7 mouse cellular contexts compared by ENCODE assay signal in genomic region chr11:120659509-120660300, GRCm38 (mm10). TPM values are rescaled to one million over a fixed set of nuclear protein-coding genes. Genes with fewer than 3 reads are reported as not detected.
DNase-seq lines count a peak whose midpoint lies in the region; ATAC-seq and TF ChIP-seq lines count a peak whose summit lies in the region.

No protein-coding gene starts in this region.

- H3K4me1 ChIP-seq in spleen, adult 2 months (ENCODE audit: control insufficient read depth, insufficient read depth, insufficient read length) = peaks cover 15% of the 10 kb centered on the region; the same call in 1 of the 2 replicates
- H3K4me1 ChIP-seq in forebrain, postnatal 0 days (ENCODE audit: insufficient read depth) = no peaks in the 10 kb centered on the region
- H3K4me1 ChIP-seq in limb, embryonic 14.5 days (ENCODE audit: control insufficient read depth, insufficient read depth, low read length) = peaks cover 6% of the 10 kb centered on the region

- 6% methylated on average over 50 of the region's 50 CpGs for WGBS in spleen, adult 2 months
- 3% methylated on average over 48 of the region's 50 CpGs for WGBS in forebrain, postnatal 0 days
- 2% methylated on average over 49 of the region's 50 CpGs for WGBS in limb, embryonic 14.5 days

- no peak for DNase-seq in spleen, adult 2 months (ENCODE audit: low read depth in 1 of 2, low spot score in 2 of 2)
- DNase-seq in spleen, postnatal 14 days (ENCODE audit: low spot score in 2 of 2) = no peak
- DNase-seq in forebrain, postnatal 0 days = no peak
- DNase-seq in limb, embryonic 14.5 days (ENCODE audit: low spot score) = no peak
- peak; percentile 25 for DNase-seq in retina, embryonic 14.5 days (ENCODE audit: low spot score)
- no peak for DNase-seq in gastrocnemius, postnatal 25 days
- DNase-seq in left cerebral cortex, adult 18-20 months (ENCODE audit: low spot score in 2 of 2) = no peak

- TF ChIP-seq CTCF in spleen, adult 2 months (IDR thresholded peaks at IDR 0.05; ENCODE audit: extremely low read depth, insufficient read depth, insufficient read length, insufficient replicate concordance) = no peak
- no peak for TF ChIP-seq CTCF in forebrain, postnatal 0 days (IDR thresholded peaks at IDR 0.05; ENCODE audit: low read depth)

- H3K4me2 ChIP-seq in forebrain, postnatal 0 days (ENCODE audit: low read depth) = peak overlapping the region; percentile 58
- H3K4me2 ChIP-seq in limb, embryonic 14.5 days (replicated peaks; ENCODE audit: low read depth, low read length, severe bottlenecking) = peak overlapping the region; percentile 85

- peaks cover 31% of the 10 kb centered on the region for H3K27me3 ChIP-seq in spleen, adult 2 months (ENCODE audit: control insufficient read depth, insufficient read depth, low read length)
- peaks cover 64% of the 10 kb centered on the region for H3K27me3 ChIP-seq in forebrain, postnatal 0 days (ENCODE audit: insufficient read depth, low read length)
- peaks cover 49% of the 10 kb centered on the region for H3K27me3 ChIP-seq in limb, embryonic 14.5 days (ENCODE audit: control insufficient read depth, insufficient read depth, low read length)

- H3K4me3 ChIP-seq in spleen, adult 2 months (ENCODE audit: extremely low read depth, insufficient read depth, insufficient read length) = 0 out of 2 replicates have a peak overlapping the region, but pooled peaks have one; percentile 21
- H3K4me3 ChIP-seq in forebrain, postnatal 0 days (ENCODE audit: low read depth, low read length) = peak overlapping the region; percentile 38
- H3K4me3 ChIP-seq in limb, embryonic 14.5 days (replicated peaks; ENCODE audit: low read length) = peak overlapping the region; percentile 49

- no peaks in the 10 kb centered on the region for H3K36me3 ChIP-seq in spleen, adult 2 months (ENCODE audit: control insufficient read depth, insufficient read depth, low read length)
- H3K36me3 ChIP-seq in forebrain, postnatal 0 days (ENCODE audit: insufficient read depth) = no peaks in the 10 kb centered on the region
- H3K36me3 ChIP-seq in limb, embryonic 14.5 days (ENCODE audit: control insufficient read depth, insufficient read depth, low read length) = no peaks in the 10 kb centered on the region

- H3K9me3 ChIP-seq in forebrain, postnatal 0 days (ENCODE audit: low read length) = no peaks in the 10 kb centered on the region
- H3K9me3 ChIP-seq in limb, embryonic 14.5 days (ENCODE audit: control insufficient read depth, low read length) = no peaks in the 10 kb centered on the region

- no peak for ATAC-seq in forebrain, postnatal 0 days
- ATAC-seq in limb, embryonic 14.5 days (ENCODE audit: low FRiP score, low read depth) = no peak

- no peak for TF ChIP-seq POLR2A in spleen, adult 2 months (IDR thresholded peaks at IDR 0.05; ENCODE audit: low read depth, low read length)
- TF ChIP-seq POLR2A in limb, embryonic 14.5 days (IDR thresholded peaks at IDR 0.05; ENCODE audit: borderline replicate concordance, extremely low read depth, insufficient read depth, insufficient read length) = no peak

- no peak overlapping the region for H3K27ac ChIP-seq in spleen, adult 2 months (ENCODE audit: insufficient read depth, low read length)
- no peak overlapping the region for H3K27ac ChIP-seq in forebrain, postnatal 0 days (ENCODE audit: low read depth, low read length)
- no peak overlapping the region for H3K27ac ChIP-seq in limb, embryonic 14.5 days (replicated peaks; ENCODE audit: low read depth, low read length)

- peak overlapping the region; percentile 37; the same call in 1 of the 2 replicates for H3K9ac ChIP-seq in forebrain, postnatal 0 days
- H3K9ac ChIP-seq in limb, embryonic 14.5 days (ENCODE audit: low read depth, low read length, severe bottlenecking) = no peak overlapping the region

RNA-seq across cellular contexts. Expression of gene Notum, which starts 1.3 kb away (rescaled TPM):
- polyA plus RNA-seq in spleen, adult 2 months (2012; rRNA removed) = 0.08 and 0.38 TPM in 2 replicates
- total RNA-seq in forebrain, postnatal 0 days (2014; rRNA removed) = 5.5 and 5.9 TPM in 2 replicates
- polyA plus RNA-seq in forebrain, postnatal 0 days (2015; fragmentation: Nextera tagmentation; extraction: Ambion mirVana) = 3.6 and 4.9 TPM in 2 replicates
- 12.8 and 17.7 TPM in 2 replicates for polyA plus RNA-seq in limb, embryonic 14.5 days (2012; rRNA removed)
- 4.6 and 4.7 TPM in 2 replicates for polyA plus RNA-seq in limb, embryonic 14.5 days (2014; fragmentation: Nextera tagmentation; extraction: Ambion mirVana)
- under 1 TPM in 1 of 2 experiments, not detected in 1; 0.18 TPM for total RNA-seq in gastrocnemius, postnatal 25 days (2021)
- total RNA-seq in left cerebral cortex, adult 18-20 months (2021) = 1 to 10 TPM; 2.7 to 5.0 TPM

RNA-seq across cellular contexts. Expression of gene Myadml2, which starts 11.7 kb away (rescaled TPM):
- 0.83 and 1.5 TPM in 2 replicates for polyA plus RNA-seq in spleen, adult 2 months (2012; rRNA removed)
- 1.1 and 3.2 TPM in 2 replicates for total RNA-seq in forebrain, postnatal 0 days (2014; rRNA removed)
- polyA plus RNA-seq in forebrain, postnatal 0 days (2015; fragmentation: Nextera tagmentation; extraction: Ambion mirVana) = 1.3 and 1.5 TPM in 2 replicates
- 0.22 and 0.60 TPM in 2 replicates for polyA plus RNA-seq in limb, embryonic 14.5 days (2012; rRNA removed)
- polyA plus RNA-seq in limb, embryonic 14.5 days (2014; fragmentation: Nextera tagmentation; extraction: Ambion mirVana) = 0.68 and 1.6 TPM in 2 replicates
- total RNA-seq in gastrocnemius, postnatal 25 days (2021) = 100 to 1,000 TPM; 121 to 134 TPM
- total RNA-seq in left cerebral cortex, adult 18-20 months (2021) = 1 to 10 TPM; 7.3 to 8.2 TPM

RNA-seq across cellular contexts. Expression of gene Aspscr1, which starts 13.1 kb away (rescaled TPM):
- 84.5 and 89.1 TPM in 2 replicates for polyA plus RNA-seq in spleen, adult 2 months (2012; rRNA removed)
- total RNA-seq in forebrain, postnatal 0 days (2014; rRNA removed) = 97.7 and 102 TPM in 2 replicates
- 137 and 139 TPM in 2 replicates for polyA plus RNA-seq in forebrain, postnatal 0 days (2015; fragmentation: Nextera tagmentation; extraction: Ambion mirVana)
- polyA plus RNA-seq in limb, embryonic 14.5 days (2012; rRNA removed) = 73.9 and 88.6 TPM in 2 replicates
- polyA plus RNA-seq in limb, embryonic 14.5 days (2014; fragmentation: Nextera tagmentation; extraction: Ambion mirVana) = 96.1 and 101 TPM in 2 replicates
- 10 to 100 TPM; 25.8 to 28.8 TPM for total RNA-seq in gastrocnemius, postnatal 25 days (2021)
- 10 to 100 TPM; 51.1 to 57.7 TPM for total RNA-seq in left cerebral cortex, adult 18-20 months (2021)

RNA-seq across cellular contexts. Expression of gene Pycr1, which starts 16.1 kb away (rescaled TPM):
- 7.5 and 8.7 TPM in 2 replicates for polyA plus RNA-seq in spleen, adult 2 months (2012; rRNA removed)
- total RNA-seq in forebrain, postnatal 0 days (2014; rRNA removed) = 8.7 and 13.8 TPM in 2 replicates
- polyA plus RNA-seq in forebrain, postnatal 0 days (2015; fragmentation: Nextera tagmentation; extraction: Ambion mirVana) = 19.5 and 23.0 TPM in 2 replicates
- polyA plus RNA-seq in limb, embryonic 14.5 days (2012; rRNA removed) = 66.4 and 78.8 TPM in 2 replicates
- polyA plus RNA-seq in limb, embryonic 14.5 days (2014; fragmentation: Nextera tagmentation; extraction: Ambion mirVana) = 50.3 and 56.9 TPM in 2 replicates
- total RNA-seq in gastrocnemius, postnatal 25 days (2021) = 1 to 10 TPM; 6.7 to 6.8 TPM
- total RNA-seq in left cerebral cortex, adult 18-20 months (2021) = 1 to 10 TPM; 1.0 to 1.6 TPM

RNA-seq across cellular contexts. Expression of gene Mafg, which starts 26.3 kb away (rescaled TPM):
- polyA plus RNA-seq in spleen, adult 2 months (2012; rRNA removed) = 29.9 and 31.3 TPM in 2 replicates
- 37.5 and 40.1 TPM in 2 replicates for total RNA-seq in forebrain, postnatal 0 days (2014; rRNA removed)
- 24.6 and 39.7 TPM in 2 replicates for polyA plus RNA-seq in forebrain, postnatal 0 days (2015; fragmentation: Nextera tagmentation; extraction: Ambion mirVana)
- 56.9 and 67.7 TPM in 2 replicates for polyA plus RNA-seq in limb, embryonic 14.5 days (2012; rRNA removed)
- polyA plus RNA-seq in limb, embryonic 14.5 days (2014; fragmentation: Nextera tagmentation; extraction: Ambion mirVana) = 26.1 and 30.5 TPM in 2 replicates
- total RNA-seq in gastrocnemius, postnatal 25 days (2021) = 10 to 100 TPM; 41.8 to 47.1 TPM
- total RNA-seq in left cerebral cortex, adult 18-20 months (2021) = 10 to 100 TPM; 86.8 to 94.3 TPM

Comparison
In these comparisons a context has a peak if more than half of its experiments do, and no peak if none do; other contexts are left out.
1. RNA of gene Myadml2, which starts 11.7 kb away (total RNA-seq): 121 to 134 TPM in gastrocnemius, postnatal 25 days; 7.3 to 8.2 TPM in left cerebral cortex, adult 18-20 months and 1.1 to 3.2 TPM in forebrain, postnatal 0 days; every median in the first group is over 10 times any median in the second.
2. Peak in every context shown above with its lines, with median percentiles within 50 percentile points of each other: H3K4me3 ChIP-seq.